Mouse (Mus musculus) embryonic fibroblast, embryonic 13.5 days (primary cell): ENCODE data around the gene Obsl1.

Experiments used
- CTCF ChIP-seq: IDR thresholded peaks from 2 replicates; pipeline ENCODE4 v1.5.1; 2011; ENCODE audit warnings: mild to moderate bottlenecking, control low read depth, low read length, moderate library complexity, borderline replicate concordance; ENCODE audit not compliant: insufficient read depth
- POLR2A ChIP-seq: IDR thresholded peaks from 2 replicates; pipeline ENCODE4 v1.6.1; 2011; ENCODE audit warnings: low read depth, mild to moderate bottlenecking, control low read depth, low read length, moderate library complexity

GRCm38 (mm10) chr1:75476441-75476840 lies 29.8 kb downstream of the Obsl1 start:
- TF ChIP-seq CTCF = no peak
- TF ChIP-seq POLR2A = no peak
